Mouse (Mus musculus) lung, embryonic 15.5 days (tissue): ENCODE data around the gene Lck. TPM values are rescaled to one million over a fixed set of nuclear protein-coding genes. Genes with fewer than 3 reads are reported as not detected.

ENCODE experiments used
- ATAC-seq: fragments of 200-750 bp; cut with Nextera tagmentation; 2 replicates; pipeline ENCODE4 v1.8.0; 2017; ENCODE audit warnings: moderate number of reproducible peaks, borderline replicate concordance; ENCODE audit not compliant: low FRiP score, low TSS enrichment; ENCODE audit errors: extremely low read depth
- H3K27ac ChIP-seq: fragments of 300-500 bp; sonication (generic); 2 replicates; pipeline ENCODE4 v1.5.1; 2015; ENCODE audit warnings: moderate library complexity, mild to moderate bottlenecking, inconsistent platforms
- H3K27me3 ChIP-seq: fragments of 300-500 bp; sonication (generic); 2 replicates; pipeline ENCODE4 v1.6.1; 2015; ENCODE audit warnings: inconsistent platforms
- H3K36me3 ChIP-seq: fragments of 300-500 bp; sonication (generic); 2 replicates; pipeline ENCODE4 v1.6.1; 2015; ENCODE audit warnings: inconsistent platforms
- H3K4me1 ChIP-seq: fragments of 300-500 bp; sonication (generic); 2 replicates; pipeline ENCODE4 v1.6.1; 2015; ENCODE audit warnings: inconsistent platforms
- H3K4me2 ChIP-seq: fragments of 300-500 bp; sonication (generic); 2 replicates; pipeline ENCODE4 v1.6.1; 2015; ENCODE audit warnings: inconsistent platforms, mild to moderate bottlenecking, moderate library complexity
- H3K4me3 ChIP-seq: fragments of 300-500 bp; sonication (generic); 2 replicates; pipeline ENCODE4 v1.5.1; 2015; ENCODE audit warnings: mild to moderate bottlenecking, inconsistent platforms
- H3K9ac ChIP-seq: fragments of 300-500 bp; sonication (generic); 2 replicates; pipeline ENCODE4 v1.6.1; 2015; ENCODE audit warnings: inconsistent platforms
- H3K9me3 ChIP-seq: fragments of 300-500 bp; sonication (generic); 2 replicates; pipeline ENCODE4 v1.6.1; 2016; ENCODE audit warnings: inconsistent platforms
- WGBS: fragments of 180-500 bp; shearing (Covaris S2); methylation state at CpG from one replicate; pipeline ENCODE4 v1.1.7; 2015; 5-methylcytosine and 5-hydroxymethylcytosine counted together
- microRNA-seq: library from miRNA; unstranded; fragments of <30 nt; microRNA quantifications from one replicate; pipeline ENCODE4, GENCODE M21; 2016
- polyA plus RNA-seq: library from polyadenylated mRNA; unstranded; fragments of >200 nt; fragmentation: Nextera tagmentation; extraction: Ambion mirVana; gene quantifications from 2 replicates; pipeline ENCODE4 v1.2.1, GENCODE M21; 2015

The Lck gene
- polyA plus RNA-seq, 1 experiment from 2014 or later, result 24.9 TPM

DNA sequence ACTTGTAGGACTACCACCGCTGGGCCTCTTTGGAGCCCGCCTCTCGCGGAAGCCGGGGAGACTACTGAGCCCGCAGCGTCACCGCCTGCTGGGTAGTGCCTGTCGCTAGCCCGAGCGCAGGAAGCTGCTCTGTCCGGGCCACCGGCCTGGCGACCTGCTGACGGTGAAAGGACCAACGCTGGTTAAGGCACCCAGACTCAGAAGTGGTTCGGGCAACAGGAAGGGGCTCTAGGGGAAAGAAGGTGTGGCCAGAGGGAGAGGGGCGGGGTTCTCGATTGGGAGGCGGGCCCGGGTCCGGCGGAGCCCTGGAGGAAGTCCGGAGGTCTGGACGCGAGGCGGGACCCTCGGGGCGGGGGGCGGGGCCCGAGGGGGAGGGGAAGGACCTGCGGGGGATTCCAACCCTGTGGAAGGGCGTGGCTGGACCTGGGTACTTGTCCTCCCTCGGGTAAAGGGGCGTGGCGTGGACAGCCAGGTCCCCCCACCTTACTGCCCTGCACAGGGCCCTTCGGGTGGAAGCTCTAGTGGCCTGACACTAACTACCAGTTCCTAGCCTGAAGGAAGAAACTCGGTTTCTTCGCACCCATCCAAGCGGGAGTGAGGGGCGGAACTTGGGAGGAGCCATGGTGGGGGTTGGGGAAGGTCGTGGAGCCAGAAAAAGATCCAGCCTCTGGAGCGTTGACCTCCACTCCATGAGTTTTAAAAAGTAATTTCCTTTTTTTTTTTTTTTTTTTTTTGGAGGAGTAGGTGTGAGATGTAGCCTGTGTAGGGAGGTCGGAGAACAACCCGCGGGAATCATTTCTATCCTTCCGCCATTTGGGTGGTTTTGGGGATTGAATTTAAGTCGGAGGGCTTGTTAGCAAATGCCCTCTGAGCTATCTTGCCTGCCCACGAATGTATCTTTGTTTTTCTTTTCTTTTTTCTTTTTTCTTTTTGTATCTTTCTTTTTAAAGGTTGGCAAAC lies 72.6 kb downstream of the Lck start:
- Histone ChIP-seq H3K36me3 (no peaks in the 10 kb centered on the region), H3K27ac (peak overlapping the region; percentile 94), H3K4me2 (peak overlapping the region; percentile 78), H3K27me3 (no peaks in the 10 kb centered on the region), H3K4me1 (peaks cover 42% of the 10 kb centered on the region), H3K9me3 (no peaks in the 10 kb centered on the region), H3K9ac (peak overlapping the region; percentile 63), H3K4me3 (peak overlapping the region; percentile 63)
- 1% methylated on average over 49 of the region's 49 CpGs for WGBS
- peak; percentile 90 for ATAC-seq

DNA sequence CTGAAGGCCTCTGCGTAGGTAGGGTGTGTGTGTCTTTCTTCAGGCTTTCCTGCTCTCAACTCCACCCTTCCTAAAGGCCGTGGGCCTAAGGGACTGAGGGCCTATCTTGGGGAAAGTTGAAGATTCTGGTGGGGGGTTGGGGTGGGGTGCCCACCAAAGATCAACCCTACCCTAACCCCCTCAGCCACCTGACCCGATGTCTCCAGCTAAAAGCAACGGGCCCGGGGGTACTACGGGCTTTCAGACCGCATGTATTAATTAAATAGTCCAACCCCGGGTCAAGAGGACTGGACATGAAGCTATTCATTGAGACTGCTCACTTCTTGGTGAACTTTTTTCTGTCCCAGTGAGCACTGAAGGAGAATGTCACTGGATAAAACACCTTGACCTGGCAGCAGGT lies 73.4 kb downstream of the Lck start:
- no peak overlapping the region for H3K9ac ChIP-seq
- peaks cover 46% of the 10 kb centered on the region for H3K4me1 ChIP-seq
- WGBS, result 79% methylated on average over 8 of the region's 8 CpGs

DNA sequence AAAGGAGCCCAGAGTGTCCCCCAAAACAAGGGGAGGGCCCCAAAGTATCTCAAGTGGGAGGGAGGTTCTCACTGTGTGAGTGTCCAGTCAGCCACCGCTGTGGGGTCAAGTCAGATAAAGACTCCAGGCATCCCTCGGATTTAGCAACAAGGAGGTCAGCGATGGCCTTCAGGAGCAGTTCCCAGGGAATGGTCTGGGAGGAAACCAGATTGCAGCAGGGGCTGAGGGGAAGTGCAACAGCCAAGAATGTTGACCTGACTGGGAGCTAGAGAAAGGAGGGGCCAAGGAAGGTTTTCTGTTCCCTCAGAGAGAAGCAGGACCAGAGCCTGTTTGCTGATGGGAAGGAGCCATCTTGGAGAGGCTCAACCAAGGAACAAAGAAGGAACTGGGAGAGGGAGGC lies 74.5 kb downstream of the Lck start:
- WGBS, result 51% methylated on average over 3 of the region's 3 CpGs

More for the DNA sequence above, 73.4 kb downstream of the Lck start:
- H3K4me3 ChIP-seq, result peak overlapping the region; percentile 63
- no peaks in the 10 kb centered on the region for H3K36me3 ChIP-seq
- ATAC-seq, result no peak
- H3K9me3 ChIP-seq, result no peaks in the 10 kb centered on the region
- H3K27me3 ChIP-seq, result no peaks in the 10 kb centered on the region
- peak overlapping the region; percentile 78 for H3K4me2 ChIP-seq
- peak overlapping the region; percentile 94 for H3K27ac ChIP-seq

More for the DNA sequence above, 74.5 kb downstream of the Lck start:
- Histone ChIP-seq H3K27me3 (no peaks in the 10 kb centered on the region), H3K9me3 (no peaks in the 10 kb centered on the region), H3K27ac (no peak overlapping the region), H3K4me3 (no peak overlapping the region), H3K36me3 (no peaks in the 10 kb centered on the region), H3K4me1 (peaks cover 46% of the 10 kb centered on the region), H3K4me2 (no peak overlapping the region), H3K9ac (no peak overlapping the region)
- ATAC-seq, result no peak

Small RNAs within 50 kb of the gene (microRNA-seq; reads per million reads assigned to microRNA genes)
- gene Mir8119, result not detected

Other genes starting within 250 kb of the Lck start
- 418 and 423 TPM in 2 replicates for gene Rbbp4, start 238.3 kb downstream of the Lck start, polyA plus RNA-seq
- gene Zbtb8os, start 237.9 kb downstream of the Lck start, polyA plus RNA-seq, result 44.0 and 44.5 TPM in 2 replicates
- gene Zbtb8a, start 195.5 kb downstream of the Lck start, polyA plus RNA-seq, result 19.3 and 21.6 TPM in 2 replicates
- gene Zbtb8b, start 132.8 kb downstream of the Lck start, polyA plus RNA-seq, result 2.2 and 3.1 TPM in 2 replicates
- 23.1 and 24.2 TPM in 2 replicates for gene Bsdc1, start 112.1 kb downstream of the Lck start, polyA plus RNA-seq
- gene Tssk3, start 82.6 kb downstream of the Lck start, polyA plus RNA-seq, result not detected in 2 replicates
- not detected in 2 replicates for gene Fam229a, start 82.5 kb downstream of the Lck start, polyA plus RNA-seq
- 748 and 767 TPM in 2 replicates for gene Marcksl1, start 60.1 kb downstream of the Lck start, polyA plus RNA-seq
- gene Hdac1, start 30.9 kb downstream of the Lck start, polyA plus RNA-seq, result 251 and 260 TPM in 2 replicates
- gene Fam167b, start 4.9 kb upstream of the Lck start, polyA plus RNA-seq, result 3.2 and 4.2 TPM in 2 replicates
- 259 and 262 TPM in 2 replicates for gene Eif3i, start 27.0 kb upstream of the Lck start, polyA plus RNA-seq
- gene Tmem234, start 27.0 kb upstream of the Lck start, polyA plus RNA-seq, result 187 and 191 TPM in 2 replicates
- 1.5 and 2.1 TPM in 2 replicates for gene Dcdc2b, start 40.6 kb upstream of the Lck start, polyA plus RNA-seq
- 29.8 and 30.6 TPM in 2 replicates for gene Iqcc, start 45.5 kb upstream of the Lck start, polyA plus RNA-seq
- 51.4 and 59.5 TPM in 2 replicates for gene Ccdc28b, start 50.3 kb upstream of the Lck start, polyA plus RNA-seq
- 83.2 and 86.8 TPM in 2 replicates for gene Txlna, start 67.4 kb upstream of the Lck start, polyA plus RNA-seq
- gene Kpna6, start 99.1 kb upstream of the Lck start, polyA plus RNA-seq, result 16.4 and 16.5 TPM in 2 replicates
- gene Tmem39b, start 123.2 kb upstream of the Lck start, polyA plus RNA-seq, result 12.6 and 13.6 TPM in 2 replicates
- gene Khdrbs1, start 168.7 kb upstream of the Lck start, polyA plus RNA-seq, result 125 and 126 TPM in 2 replicates
- 353 and 378 TPM in 2 replicates for gene Ptp4a2, start 237.6 kb upstream of the Lck start, polyA plus RNA-seq